Mouse (Mus musculus): ENCODE measurements around the gene Crhr1. TPM values are rescaled to one million over a fixed set of nuclear protein-coding genes. Genes with fewer than 3 reads are reported as not detected.

Gene Crhr1
- total and polyA plus RNA-seq, 3 experiments = not detected

DNA sequence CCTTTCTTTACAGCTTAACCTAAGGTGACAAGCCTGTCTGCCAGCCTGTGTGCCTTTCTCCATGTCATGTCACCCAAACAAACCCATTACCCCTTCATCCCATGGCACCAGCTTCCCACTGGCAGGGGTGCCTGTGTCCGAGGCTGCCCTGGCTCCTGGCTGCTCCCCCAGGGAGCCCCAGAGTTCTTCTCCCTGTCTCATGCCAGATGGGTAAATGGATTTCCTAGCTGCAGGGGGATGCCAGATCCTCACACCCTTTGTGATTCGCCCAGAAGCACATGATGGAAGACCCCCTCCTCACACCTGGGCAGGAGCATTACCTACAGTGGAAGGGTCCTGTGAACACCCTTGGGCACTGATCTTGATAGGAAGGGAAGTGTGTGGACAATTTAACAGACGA lies 23.7 kb downstream of the Crhr1 start:
- DNase-seq = no peak
- intact Hi-C loops (cut with DNase I) = no loop called here
- H3K4me3 ChIP-seq = no peak overlapping the region
- H3K4me1 ChIP-seq (ENCODE audit: control insufficient read depth, insufficient read depth, low read length) = no peaks in the 10 kb centered on the region
- TF ChIP-seq POLR2A (IDR thresholded peaks at IDR 0.05; ENCODE audit: insufficient read depth, low read depth, low read length) (no peak), CTCF (IDR thresholded peaks at IDR 0.05) (no peak), EP300 (IDR thresholded peaks at IDR 0.05; ENCODE audit: insufficient read depth, low read depth, low read length) (no peak)
- H3K27me3 ChIP-seq (ENCODE audit: control insufficient read depth, insufficient read depth, low read length) = peaks cover 3% of the 10 kb centered on the region
- no peaks in the 10 kb centered on the region for H3K79me2 ChIP-seq (replicated peaks; ENCODE audit: control insufficient read depth, insufficient read depth, low read length)
- no peak overlapping the region for H3K9ac ChIP-seq (ENCODE audit: low read depth, low read length)
- H3K36me3 ChIP-seq (ENCODE audit: control insufficient read depth, insufficient read depth, low read length) = no peaks in the 10 kb centered on the region
- WGBS = 33% methylated on average over 3 of the region's 3 CpGs
- no peak overlapping the region for H3K27ac ChIP-seq

DNA sequence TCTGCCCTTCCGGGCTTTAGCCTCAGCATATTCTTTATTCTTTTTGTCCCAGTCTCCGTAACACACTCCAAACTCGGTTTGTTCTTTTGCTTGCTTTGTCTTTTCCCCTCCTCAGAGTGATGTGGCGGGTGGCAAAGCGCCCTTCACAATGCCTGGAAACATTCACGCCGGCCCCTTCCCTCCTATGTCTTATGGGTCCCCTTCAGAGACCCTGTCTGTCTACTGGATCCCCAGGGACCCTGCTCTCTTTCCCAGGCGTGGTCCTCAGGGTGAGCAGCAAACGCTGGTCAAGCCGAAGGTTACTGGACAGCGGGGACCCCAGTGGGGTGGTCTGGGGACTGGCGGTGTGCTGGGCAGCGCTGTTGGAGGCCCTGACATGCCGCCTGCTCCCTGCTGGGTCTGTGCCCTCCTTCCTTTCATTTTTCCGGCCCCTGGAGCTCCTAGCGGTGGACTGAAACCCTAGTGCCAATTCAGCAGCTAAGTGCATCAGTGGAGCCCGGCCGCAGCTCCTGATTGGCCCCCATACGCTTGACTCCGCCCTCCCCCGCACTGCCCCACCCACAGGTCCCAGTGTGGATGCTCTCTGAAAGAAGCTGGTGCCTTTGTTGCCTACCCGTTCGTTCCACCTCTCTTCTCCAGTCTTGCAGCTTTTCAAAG lies 25.1 kb downstream of the Crhr1 start:
- WGBS = 6% methylated on average over 23 of the region's 23 CpGs
- intact Hi-C loops (cut with DNase I) = no loop called here
- H3K4me3 ChIP-seq = no peak overlapping the region
- H3K4me1 ChIP-seq (ENCODE audit: control insufficient read depth, insufficient read depth, low read length) = no peaks in the 10 kb centered on the region
- no peak for TF ChIP-seq POLR2A (IDR thresholded peaks at IDR 0.05; ENCODE audit: insufficient read depth, low read depth, low read length)
- no peak for TF ChIP-seq EP300 (IDR thresholded peaks at IDR 0.05; ENCODE audit: insufficient read depth, low read depth, low read length)
- TF ChIP-seq CTCF (IDR thresholded peaks at IDR 0.05) = no peak
- H3K27me3 ChIP-seq (ENCODE audit: control insufficient read depth, insufficient read depth, low read length) = peaks cover 3% of the 10 kb centered on the region
- no peaks in the 10 kb centered on the region for H3K79me2 ChIP-seq (replicated peaks; ENCODE audit: control insufficient read depth, insufficient read depth, low read length)
- no peak overlapping the region for H3K9ac ChIP-seq (ENCODE audit: low read depth, low read length)
- peak; percentile 17 to 24 for DNase-seq
- H3K27ac ChIP-seq = no peak overlapping the region
- no peaks in the 10 kb centered on the region for H3K36me3 ChIP-seq (ENCODE audit: control insufficient read depth, insufficient read depth, low read length)

DNA sequence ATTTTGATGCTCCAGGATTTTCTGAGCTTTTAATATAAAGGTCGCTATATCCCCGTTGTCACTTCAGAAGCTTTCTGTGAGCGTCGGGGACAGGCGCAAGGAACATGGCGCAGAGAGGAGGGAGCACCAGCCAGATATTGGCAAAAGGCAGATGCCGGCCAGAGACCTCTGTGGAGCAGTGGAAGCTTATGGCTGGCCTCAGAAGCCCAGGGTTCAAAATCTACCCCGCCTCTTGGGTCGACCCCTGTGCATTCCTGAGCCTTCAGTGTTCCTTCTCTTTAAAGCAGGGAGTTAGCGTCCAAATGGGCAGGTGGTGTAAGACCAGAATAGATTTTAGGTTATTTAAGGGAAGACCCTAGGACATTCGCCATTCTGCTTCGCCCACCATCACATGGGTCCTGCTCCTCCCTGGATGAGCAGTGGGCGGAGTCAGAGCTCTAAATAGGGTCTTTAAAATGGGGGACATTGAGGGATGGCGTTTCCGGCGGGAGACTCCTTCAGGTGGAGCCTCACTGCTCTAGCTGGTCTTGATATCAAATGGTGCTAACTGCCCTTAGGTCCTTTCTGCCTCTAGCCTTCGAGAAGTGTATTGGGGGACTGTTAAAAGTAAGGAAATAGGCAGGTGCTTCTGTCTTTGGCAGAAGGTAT lies 25.7 kb downstream of the Crhr1 start:
- intact Hi-C loops (cut with DNase I) = no loop called here
- 13% methylated on average over 17 of the region's 17 CpGs for WGBS

GRCm38 (mm10) chr11:104159769-104160272 lies 27.2 kb downstream of the Crhr1 start:
- no peak for DNase-seq
- intact Hi-C loops (cut with DNase I) = no loop called here
- Histone ChIP-seq H3K27ac (no peak overlapping the region), H3K79me2 (replicated peaks; ENCODE audit: control insufficient read depth, insufficient read depth, low read length) (no peaks in the 10 kb centered on the region), H3K4me3 (no peak overlapping the region), H3K9ac (ENCODE audit: low read depth, low read length) (no peak overlapping the region), H3K4me1 (ENCODE audit: control insufficient read depth, insufficient read depth, low read length) (no peaks in the 10 kb centered on the region), H3K27me3 (ENCODE audit: control insufficient read depth, insufficient read depth, low read length) (peaks cover 3% of the 10 kb centered on the region), H3K36me3 (ENCODE audit: control insufficient read depth, insufficient read depth, low read length) (no peaks in the 10 kb centered on the region)
- 58% methylated on average over 4 of the region's 4 CpGs for WGBS
- no peak for TF ChIP-seq EP300 (IDR thresholded peaks at IDR 0.05; ENCODE audit: insufficient read depth, low read depth, low read length)
- TF ChIP-seq CTCF (IDR thresholded peaks at IDR 0.05) = no peak
- TF ChIP-seq POLR2A (IDR thresholded peaks at IDR 0.05; ENCODE audit: insufficient read depth, low read depth, low read length) = no peak

More for the DNA sequence above, 25.7 kb downstream of the Crhr1 start:
- Histone ChIP-seq H3K4me3 (no peak overlapping the region), H3K36me3 (ENCODE audit: control insufficient read depth, insufficient read depth, low read length) (no peaks in the 10 kb centered on the region), H3K4me1 (ENCODE audit: control insufficient read depth, insufficient read depth, low read length) (no peaks in the 10 kb centered on the region), H3K79me2 (replicated peaks; ENCODE audit: control insufficient read depth, insufficient read depth, low read length) (no peaks in the 10 kb centered on the region), H3K27me3 (ENCODE audit: control insufficient read depth, insufficient read depth, low read length) (peaks cover 3% of the 10 kb centered on the region), H3K9ac (ENCODE audit: low read depth, low read length) (no peak overlapping the region), H3K27ac (no peak overlapping the region)
- TF ChIP-seq CTCF (IDR thresholded peaks at IDR 0.05) = no peak
- TF ChIP-seq EP300 (IDR thresholded peaks at IDR 0.05; ENCODE audit: insufficient read depth, low read depth, low read length) = no peak
- TF ChIP-seq POLR2A (IDR thresholded peaks at IDR 0.05; ENCODE audit: insufficient read depth, low read depth, low read length) = no peak
- no peak for DNase-seq

DNA sequence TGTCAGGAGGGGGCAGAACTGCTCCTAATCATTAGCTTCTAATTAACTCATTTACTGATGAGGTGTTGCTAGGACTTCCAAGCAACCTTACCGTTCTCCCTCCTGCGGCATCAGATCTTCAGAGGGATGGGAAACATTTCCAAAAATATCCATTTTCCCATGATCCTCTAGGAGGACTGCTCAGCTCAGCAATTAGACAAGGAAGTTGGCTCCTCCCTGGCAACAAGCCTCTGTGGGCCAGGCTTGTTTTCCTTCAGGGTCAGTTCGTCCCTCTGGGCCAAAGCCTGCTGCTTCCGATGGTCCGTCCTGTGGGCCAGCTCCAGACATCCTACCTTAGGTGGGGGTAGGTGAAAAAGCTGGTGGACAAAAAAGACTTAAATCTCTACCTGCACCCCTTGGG lies 28.5 kb downstream of the Crhr1 start:
- 51% methylated on average over 5 of the region's 5 CpGs for WGBS
- no peaks in the 10 kb centered on the region for H3K79me2 ChIP-seq (replicated peaks; ENCODE audit: control insufficient read depth, insufficient read depth, low read length)
- no peak overlapping the region for H3K27ac ChIP-seq
- peaks cover 3% of the 10 kb centered on the region for H3K27me3 ChIP-seq (ENCODE audit: control insufficient read depth, insufficient read depth, low read length)
- H3K4me3 ChIP-seq = no peak overlapping the region
- intact Hi-C loops (cut with DNase I) = no loop called here
- no peak for TF ChIP-seq EP300 (IDR thresholded peaks at IDR 0.05; ENCODE audit: insufficient read depth, low read depth, low read length)
- TF ChIP-seq POLR2A (IDR thresholded peaks at IDR 0.05; ENCODE audit: insufficient read depth, low read depth, low read length) = no peak
- no peak for TF ChIP-seq CTCF (IDR thresholded peaks at IDR 0.05)
- H3K36me3 ChIP-seq (ENCODE audit: control insufficient read depth, insufficient read depth, low read length) = no peaks in the 10 kb centered on the region
- DNase-seq = no peak
- no peaks in the 10 kb centered on the region for H3K4me1 ChIP-seq (ENCODE audit: control insufficient read depth, insufficient read depth, low read length)
- H3K9ac ChIP-seq (ENCODE audit: low read depth, low read length) = no peak overlapping the region

GRCm38 (mm10) chr11:104164257-104164656 lies 31.6 kb downstream of the Crhr1 start:
- Histone ChIP-seq H3K79me2 (replicated peaks; ENCODE audit: control insufficient read depth, insufficient read depth, low read length) (no peaks in the 10 kb centered on the region), H3K4me1 (ENCODE audit: control insufficient read depth, insufficient read depth, low read length) (no peaks in the 10 kb centered on the region), H3K36me3 (ENCODE audit: control insufficient read depth, insufficient read depth, low read length) (no peaks in the 10 kb centered on the region), H3K4me3 (no peak overlapping the region), H3K27me3 (ENCODE audit: control insufficient read depth, insufficient read depth, low read length) (no peaks in the 10 kb centered on the region; the same call in 1 of the 2 replicates), H3K9ac (ENCODE audit: low read depth, low read length) (no peak overlapping the region), H3K27ac (no peak overlapping the region)
- 83% methylated on average over 10 of the region's 10 CpGs for WGBS
- no peak for TF ChIP-seq CTCF (IDR thresholded peaks at IDR 0.05)
- TF ChIP-seq EP300 (IDR thresholded peaks at IDR 0.05; ENCODE audit: insufficient read depth, low read depth, low read length) = no peak
- TF ChIP-seq POLR2A (IDR thresholded peaks at IDR 0.05; ENCODE audit: insufficient read depth, low read depth, low read length) = no peak
- intact Hi-C loops (cut with DNase I) = no loop called here
- DNase-seq = no peak
